8 mouse cellular contexts compared by ENCODE assay signal in genomic region chr19:46152127-46152803, GRCm38 (mm10). TPM values are rescaled to one million over a fixed set of nuclear protein-coding genes. Genes with fewer than 3 reads are reported as not detected.
DNase-seq lines count a peak whose midpoint lies in the region; ATAC-seq and TF ChIP-seq lines count a peak whose summit lies in the region.

Gene Gbf1 (plus strand): TSS chr19:46152509.

- under 1% methylated on average over 36 of the region's 37 CpGs for WGBS in forebrain, embryonic 16.5 days
- WGBS in lung, embryonic 14.5 days: under 1% methylated on average over 37 of the region's 37 CpGs
- WGBS in olfactory bulb, adult 2 months: 0% methylated on average over 37 of the region's 37 CpGs
- WGBS in thymus, adult 2 months: under 1% methylated on average over 37 of the region's 37 CpGs

- intact Hi-C loops in heart, postnatal 36 days (cut with DNase I): loop anchor here (2.0 kb wide), 1 partner anchor 15 kb away; no protein-coding TSS in a partner anchor

- peak within 1 kb of the TSS; percentile 71 for H3K4me2 ChIP-seq in forebrain, embryonic 16.5 days (ENCODE audit: low read length)
- H3K4me2 ChIP-seq in lung, embryonic 14.5 days: peak within 1 kb of the TSS; percentile 90

- H3K27me3 ChIP-seq in G1E (ENCODE audit: insufficient read depth, low read length): peaks cover 30% of the 10 kb centered on the region
- peaks cover 32% of the 10 kb centered on the region for H3K27me3 ChIP-seq in forebrain, embryonic 16.5 days (replicated peaks; ENCODE audit: control insufficient read depth, insufficient read depth, low read length)
- peaks cover 34% of the 10 kb centered on the region for H3K27me3 ChIP-seq in lung, embryonic 14.5 days (ENCODE audit: insufficient read depth, low read length)
- peaks cover 7% of the 10 kb centered on the region; the same call in 1 of the 2 replicates for H3K27me3 ChIP-seq in thymus, adult 2 months (ENCODE audit: control insufficient read depth, insufficient read depth, low read length)

- H3K27ac ChIP-seq in forebrain, embryonic 16.5 days (ENCODE audit: low read length): no peak within 1 kb of the TSS
- peak within 1 kb of the TSS; percentile 91 for H3K27ac ChIP-seq in layer of hippocampus, adult 2 months
- 0 out of 2 replicates have a peak within 1 kb of the TSS, but pooled peaks have one; percentile 12 for H3K27ac ChIP-seq in lung, embryonic 14.5 days (ENCODE audit: low read depth)
- H3K27ac ChIP-seq in olfactory bulb, adult 2 months (ENCODE audit: insufficient read depth, low read depth, low read length): peak within 1 kb of the TSS; percentile 43; the same call in 1 of the 2 replicates
- H3K27ac ChIP-seq in thymus, adult 2 months (ENCODE audit: control insufficient read depth, insufficient read depth, low read length): no peak within 1 kb of the TSS

- no peak for TF ChIP-seq CTCF in G1E (IDR thresholded peaks at IDR 0.05; ENCODE audit: low read depth, low read length)
- TF ChIP-seq CTCF in layer of hippocampus, adult 2 months (conservative IDR thresholded peaks at IDR 0.05): peak; percentile 71
- no peak for TF ChIP-seq CTCF in lung, embryonic 14.5 days (IDR thresholded peaks at IDR 0.05; ENCODE audit: low read depth)
- no peak for TF ChIP-seq CTCF in olfactory bulb, adult 2 months (IDR thresholded peaks at IDR 0.05; ENCODE audit: insufficient read depth, low read depth, low read length)
- no peak for TF ChIP-seq CTCF in thymus, adult 2 months (IDR thresholded peaks at IDR 0.05; ENCODE audit: borderline replicate concordance, control insufficient read depth, extremely low read depth, insufficient read depth, low read length, poor library complexity)

- peak within 1 kb of the TSS; percentile 78 for H3K9ac ChIP-seq in forebrain, embryonic 16.5 days (replicated peaks; ENCODE audit: low read depth, low read length)
- peak within 1 kb of the TSS; percentile 75 for H3K9ac ChIP-seq in lung, embryonic 14.5 days

- ATAC-seq in G1E (ENCODE audit: extremely low read depth, insufficient number of reproducible peaks, low FRiP score, poor library complexity, severe bottlenecking): peak; percentile 96
- ATAC-seq in forebrain, embryonic 16.5 days: peak; percentile 99
- ATAC-seq in lung, embryonic 14.5 days (ENCODE audit: insufficient read depth): peak; percentile 97

- DNase-seq in G1E (ENCODE audit: low spot score): peak; percentile 98
- DNase-seq in cerebellum, adult 18-20 months: peak; percentile 91 to 96
- peak; percentile 91 to 93 for DNase-seq in heart, postnatal 36 days
- peak; percentile 90 to 98 for DNase-seq in layer of hippocampus, adult 2 months (ENCODE audit: low spot score in 2 of 2)
- peak; percentile 99 for DNase-seq in lung, embryonic 14.5 days
- peak; percentile 91 for DNase-seq in thymus, adult 2 months

- peaks cover 19% of the 10 kb centered on the region for H3K36me3 ChIP-seq in G1E (replicated peaks)
- no peaks in the 10 kb centered on the region for H3K36me3 ChIP-seq in forebrain, embryonic 16.5 days (ENCODE audit: control insufficient read depth, insufficient read depth)
- H3K36me3 ChIP-seq in lung, embryonic 14.5 days (ENCODE audit: insufficient read depth): 0 out of 2 replicates have a peak, but pooled peaks cover 5% of the 10 kb centered on the region
- H3K36me3 ChIP-seq in thymus, adult 2 months (ENCODE audit: control insufficient read depth, insufficient read depth, low read length): no peaks in the 10 kb centered on the region

- no peaks in the 10 kb centered on the region for H3K9me3 ChIP-seq in G1E (replicated peaks)
- no peaks in the 10 kb centered on the region for H3K9me3 ChIP-seq in forebrain, embryonic 16.5 days (ENCODE audit: control insufficient read depth, low read length)
- H3K9me3 ChIP-seq in lung, embryonic 14.5 days (ENCODE audit: low read depth, low read length): no peaks in the 10 kb centered on the region

- peak; percentile 58 for TF ChIP-seq POLR2A in olfactory bulb, adult 2 months (IDR thresholded peaks at IDR 0.05; ENCODE audit: insufficient read depth, low read depth, low read length)
- peak; percentile 76; the same call in 1 of the 2 replicates for TF ChIP-seq POLR2A in thymus, adult 2 months (IDR thresholded peaks at IDR 0.05; ENCODE audit: control insufficient read depth, extremely low read depth, insufficient read depth, low read length, poor library complexity)

- peaks cover 43% of the 10 kb centered on the region for H3K4me1 ChIP-seq in G1E (ENCODE audit: insufficient read depth, low read depth, low read length)
- H3K4me1 ChIP-seq in forebrain, embryonic 16.5 days (replicated peaks; ENCODE audit: control insufficient read depth, insufficient read depth, low read length): peaks cover 32% of the 10 kb centered on the region
- peaks cover 15% of the 10 kb centered on the region; the same call in 1 of the 2 replicates for H3K4me1 ChIP-seq in lung, embryonic 14.5 days (ENCODE audit: insufficient read depth)
- peaks cover 18% of the 10 kb centered on the region for H3K4me1 ChIP-seq in olfactory bulb, adult 2 months (ENCODE audit: control insufficient read depth, insufficient read depth, low read length)
- peaks cover 16% of the 10 kb centered on the region for H3K4me1 ChIP-seq in thymus, adult 2 months (replicated peaks; ENCODE audit: control insufficient read depth, insufficient read depth, low read length)

- H3K4me3 ChIP-seq in G1E (ENCODE audit: low read depth, low read length): peak within 1 kb of the TSS; percentile 85
- H3K4me3 ChIP-seq in forebrain, embryonic 16.5 days (replicated peaks; ENCODE audit: low read length): peak within 1 kb of the TSS; percentile 88
- H3K4me3 ChIP-seq in layer of hippocampus, adult 2 months: peak within 1 kb of the TSS; percentile 96
- peak within 1 kb of the TSS; percentile 86 for H3K4me3 ChIP-seq in lung, embryonic 14.5 days (ENCODE audit: low read depth, low read length)
- H3K4me3 ChIP-seq in olfactory bulb, adult 2 months (ENCODE audit: insufficient read depth, low read depth, low read length): peak within 1 kb of the TSS; percentile 70
- H3K4me3 ChIP-seq in thymus, adult 2 months (ENCODE audit: control insufficient read depth, insufficient read depth, low read length): peak within 1 kb of the TSS; percentile 92

RNA-seq across cellular contexts. Expression of gene Gbf1, which starts in this region (rescaled TPM):
- 111 and 133 TPM in 2 replicates for total RNA-seq in G1E (2014; fragmentation: Nextera tagmentation)
- 25.7 and 33.4 TPM in 2 replicates for total RNA-seq in G1E (2017)
- 292 and 312 TPM in 2 replicates for polyA plus RNA-seq in G1E (2012)
- 64.2 and 65.1 TPM in 2 replicates for polyA plus RNA-seq in forebrain, embryonic 16.5 days (2015; fragmentation: Nextera tagmentation; extraction: Ambion mirVana)
- 10 to 100 TPM; 43.2 to 50.4 TPM for total RNA-seq in heart, postnatal 36 days (2021)
- total RNA-seq in layer of hippocampus, adult 2 months (2021): 10 to 100 TPM; 83.2 to 94.5 TPM
- polyA plus RNA-seq in lung, embryonic 14.5 days (2014; fragmentation: Nextera tagmentation; extraction: Ambion mirVana): 63.6 and 66.4 TPM in 2 replicates
- polyA plus RNA-seq in olfactory bulb, adult 2 months (2012; ENCODE audit: insufficient read depth, insufficient read length, low replicate concordance, missing spikeins): 348 TPM in 1 of 2 replicates, not detected in the other
- 113 and 120 TPM in 2 replicates for polyA plus RNA-seq in thymus, adult 2 months (2012; rRNA removed)

Comparison
In these comparisons a context has a peak if more than half of its experiments do, and no peak if none do; other contexts are left out.
1. H3K27ac ChIP-seq: peak in layer of hippocampus, adult 2 months (single experiment), lung, embryonic 14.5 days (single experiment) and olfactory bulb, adult 2 months (single experiment); none in forebrain, embryonic 16.5 days (single experiment) and thymus, adult 2 months (single experiment).
2. Peak in every context shown above with its lines, with median percentiles within 50 percentile points of each other: ATAC-seq, DNase-seq and H3K4me3 ChIP-seq.